Mouse (Mus musculus): ENCODE data around the gene Flnb.

Gene Flnb

GRCm38 (mm10) chr14:7863199-7863598, 45.4 kb downstream of the Flnb start:
- CTCF ChIA-PET, result no interaction called here

DNA sequence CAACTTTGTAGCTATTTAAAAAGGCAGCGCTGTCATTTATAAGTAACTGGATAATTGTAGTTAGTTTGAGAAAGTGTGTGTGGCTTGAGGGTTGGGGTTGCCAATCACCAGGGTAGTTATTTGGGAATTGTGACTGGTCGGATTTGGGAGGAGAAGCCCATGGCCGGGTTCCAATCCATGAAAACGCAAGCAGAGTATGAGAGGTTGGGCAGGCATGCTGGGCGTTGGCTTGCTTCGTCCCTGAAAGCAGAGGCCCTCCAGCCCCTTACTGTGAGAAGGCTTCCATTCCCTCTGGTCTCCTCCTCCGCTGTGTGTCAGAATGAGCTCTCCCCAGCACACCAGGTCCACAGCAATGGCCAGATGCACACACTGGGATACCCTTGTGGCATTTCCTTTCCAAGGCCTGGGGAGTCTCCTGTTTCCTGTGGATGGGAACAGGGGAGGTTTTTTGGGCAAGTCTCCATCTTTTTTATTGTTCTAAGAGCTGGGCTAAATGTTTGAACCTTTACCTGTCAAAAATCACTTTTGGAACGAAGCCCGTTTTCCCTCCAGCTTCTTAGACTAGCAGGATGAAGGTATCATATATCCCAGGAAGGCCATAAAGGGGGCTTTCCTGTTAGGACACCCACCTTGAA, 46.2 kb downstream of the Flnb start:
- CTCF ChIA-PET, result no interaction called here

GRCm38 (mm10) chr14:7864506-7864899, 46.7 kb downstream of the Flnb start:
- CTCF ChIA-PET, result no interaction called here

DNA sequence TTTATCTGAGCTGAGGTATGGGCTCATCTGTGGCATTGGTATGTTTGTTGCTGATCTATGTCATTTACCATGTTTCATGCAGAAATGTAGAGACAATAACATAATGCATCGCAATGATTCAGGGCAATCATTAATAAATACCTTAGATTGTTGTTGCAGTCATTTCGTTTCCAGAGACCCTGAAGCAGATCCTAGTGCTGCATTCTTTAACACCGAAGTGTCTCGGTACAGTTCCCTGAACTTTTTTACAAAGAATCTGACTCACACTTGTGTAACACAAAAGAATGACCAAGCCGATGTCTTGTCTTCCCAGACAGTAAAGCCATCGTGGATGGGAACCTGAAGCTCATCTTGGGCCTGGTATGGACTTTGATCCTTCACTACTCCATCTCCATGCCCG, 49.5 kb downstream of the Flnb start:
- CTCF ChIA-PET, result no interaction called here

DNA sequence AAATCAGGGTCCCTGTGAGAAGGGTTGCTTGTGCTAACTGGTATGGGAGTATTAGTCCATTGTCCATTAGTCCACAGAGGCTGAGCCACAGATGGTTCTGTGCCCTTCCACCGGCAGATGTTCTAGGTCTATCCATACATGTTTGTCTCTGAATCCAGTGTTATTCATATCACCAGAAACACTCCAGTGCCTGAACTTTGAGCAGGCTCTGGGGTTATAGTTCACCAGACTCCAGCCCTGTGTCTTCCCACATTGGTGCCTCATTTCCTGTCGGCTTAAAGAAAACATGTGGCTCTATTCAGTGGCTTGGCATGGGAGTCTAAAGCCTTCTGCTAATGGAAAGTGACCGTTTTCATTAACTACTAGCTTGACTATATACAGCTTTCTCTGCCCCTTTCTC, 50.1 kb downstream of the Flnb start:
- CTCF ChIA-PET, result no interaction called here

DNA sequence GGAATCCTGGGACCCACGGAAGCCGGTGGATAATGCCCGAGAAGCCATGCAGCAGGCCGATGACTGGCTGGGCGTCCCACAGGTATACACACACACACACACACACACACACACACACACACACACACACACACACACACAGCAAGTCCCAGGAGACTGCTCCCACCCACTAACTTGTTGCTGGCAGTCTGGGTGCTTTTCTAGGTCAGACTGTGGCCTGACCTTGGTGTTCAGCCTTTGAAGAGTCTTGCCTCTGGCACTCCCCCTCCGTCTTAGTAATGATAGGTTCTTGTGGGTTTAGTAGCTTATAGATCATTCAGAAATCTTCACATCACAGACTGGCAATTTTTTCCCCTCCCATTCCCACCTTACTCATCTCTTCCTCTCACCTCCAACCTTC, 52.0 kb downstream of the Flnb start:
- CTCF ChIA-PET, result no interaction called here

DNA sequence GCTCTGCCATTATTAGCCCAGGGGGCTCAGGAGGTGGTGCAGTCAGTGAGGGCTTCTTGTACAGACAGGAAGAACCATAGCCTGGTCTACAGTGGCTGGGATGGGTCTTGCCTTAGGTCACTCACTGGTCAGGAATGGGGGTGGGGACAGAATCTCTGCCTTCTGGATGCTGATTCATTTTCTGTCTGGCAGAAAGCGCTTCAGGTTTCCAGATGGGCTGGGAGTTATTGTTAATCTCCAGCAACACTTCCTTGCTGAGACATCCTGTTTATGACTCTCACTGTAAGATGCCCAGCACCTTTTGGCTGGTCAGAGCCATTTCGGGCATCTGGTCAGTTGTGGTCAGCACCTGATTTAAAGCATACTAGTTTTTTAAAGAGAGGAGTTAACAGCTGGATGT, 55.8 kb downstream of the Flnb start:
- CTCF ChIA-PET, result interaction anchor here (0.6 kb wide), 1 partner anchor 21 kb away, joined by 3 read pairs; no protein-coding TSS in a partner anchor

DNA sequence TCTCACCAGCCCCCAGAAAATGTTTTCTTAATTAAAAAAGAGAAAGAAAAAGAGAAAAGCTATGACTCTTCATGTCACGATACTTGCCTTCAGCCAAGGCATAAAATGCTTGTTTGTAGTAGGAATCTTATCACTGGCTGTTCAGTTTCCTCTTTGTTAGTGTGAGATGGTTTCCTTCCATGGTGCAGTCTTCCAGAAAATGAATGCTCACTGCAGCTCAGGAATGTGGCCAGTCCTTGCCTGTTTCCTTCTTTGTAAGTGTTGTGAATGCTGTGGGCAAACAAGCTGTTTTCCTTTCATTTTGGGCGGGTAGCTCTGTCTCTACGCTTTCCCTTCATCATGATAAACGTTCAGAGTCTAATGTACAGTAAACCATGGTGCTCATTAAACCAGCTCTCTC, 56.7 kb downstream of the Flnb start:
- CTCF ChIA-PET, result no interaction called here

- CTCF ChIA-PET, result no interaction called here
Measured at GRCm38 (mm10) chr14:7877957-7878356, 60.2 kb downstream of the Flnb start.

DNA sequence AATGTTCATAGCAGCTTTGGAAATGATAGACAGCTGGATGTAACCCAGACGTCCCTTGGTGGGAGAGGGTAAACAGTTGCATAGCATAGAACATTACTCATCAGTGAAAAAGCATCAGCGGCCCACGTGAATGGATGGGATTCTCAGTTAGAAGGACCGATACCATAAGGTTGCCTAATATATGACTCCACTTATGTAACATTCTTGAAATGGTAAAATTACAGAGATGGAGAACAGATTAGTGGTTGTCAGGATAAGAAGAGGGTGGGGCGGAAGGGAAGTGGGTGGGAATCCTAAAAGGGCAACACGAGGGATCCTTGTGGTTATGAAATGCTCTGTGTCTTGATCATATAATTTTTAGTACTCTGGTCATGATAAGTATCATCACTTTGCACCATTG, 62.6 kb downstream of the Flnb start:
- CTCF ChIA-PET, result interaction anchor here (0.6 kb wide), 1 partner anchor 65 kb away, joined by 6 read pairs; no protein-coding TSS in a partner anchor

DNA sequence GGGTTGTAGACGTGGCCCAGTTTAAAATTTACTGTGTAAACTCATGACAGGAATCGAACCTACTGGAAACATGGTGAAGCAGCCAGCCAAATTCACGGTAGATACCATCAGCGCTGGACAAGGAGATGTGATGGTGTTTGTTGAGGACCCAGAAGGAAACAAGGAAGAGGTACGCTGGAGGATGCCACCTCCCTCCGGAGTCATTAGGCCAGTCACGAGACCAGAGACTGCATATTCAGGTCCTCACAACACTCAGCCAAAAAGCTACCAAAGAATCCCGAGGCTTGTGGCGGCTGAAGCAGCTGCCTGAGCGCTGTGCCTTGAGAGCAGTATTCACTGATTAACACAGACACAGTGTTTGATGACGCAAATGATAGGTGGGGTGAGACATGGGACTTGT, 63.8 kb downstream of the Flnb start:
- CTCF ChIA-PET, result no interaction called here

DNA sequence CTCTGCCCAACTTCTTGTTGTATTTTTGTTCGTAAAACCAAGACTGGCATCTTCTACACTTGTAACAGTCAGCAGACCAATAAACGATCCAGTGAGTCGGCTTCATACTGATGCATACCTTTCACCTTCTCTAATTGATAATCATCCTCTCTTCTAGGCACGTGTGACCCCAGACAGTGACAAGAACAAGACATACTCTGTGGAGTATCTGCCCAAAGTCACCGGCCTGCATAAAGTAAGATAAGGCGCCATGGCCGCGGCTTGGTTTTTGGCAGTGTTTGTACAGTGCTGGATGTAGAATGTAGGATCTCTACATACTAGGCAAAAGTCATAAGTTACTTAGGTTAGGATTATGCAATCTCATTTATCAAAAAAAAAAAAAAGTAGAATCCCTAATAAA, 64.3 kb downstream of the Flnb start:
- CTCF ChIA-PET, result no interaction called here

- CTCF ChIA-PET, result no interaction called here
Measured at GRCm38 (mm10) chr14:7884158-7884557, 66.4 kb downstream of the Flnb start.

DNA sequence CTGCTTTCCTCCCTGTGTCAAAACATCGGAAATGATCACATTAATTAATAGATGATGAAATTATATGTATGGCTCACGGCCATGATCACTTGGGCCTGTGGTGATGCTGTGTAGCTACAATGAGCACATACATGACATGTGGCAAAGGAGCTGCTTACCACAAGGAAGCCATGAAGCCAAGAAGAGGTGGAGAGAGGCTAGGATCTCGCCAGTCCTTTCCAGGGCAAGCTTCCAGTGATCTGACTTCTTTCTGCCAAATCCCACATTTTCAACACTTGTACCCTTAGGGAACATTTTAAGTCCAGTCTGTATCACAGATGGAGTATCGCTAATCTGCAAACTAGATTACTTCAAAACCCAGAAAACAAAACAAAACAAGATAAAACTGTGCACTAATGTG, 67.1 kb downstream of the Flnb start:
- CTCF ChIA-PET, result no interaction called here

DNA sequence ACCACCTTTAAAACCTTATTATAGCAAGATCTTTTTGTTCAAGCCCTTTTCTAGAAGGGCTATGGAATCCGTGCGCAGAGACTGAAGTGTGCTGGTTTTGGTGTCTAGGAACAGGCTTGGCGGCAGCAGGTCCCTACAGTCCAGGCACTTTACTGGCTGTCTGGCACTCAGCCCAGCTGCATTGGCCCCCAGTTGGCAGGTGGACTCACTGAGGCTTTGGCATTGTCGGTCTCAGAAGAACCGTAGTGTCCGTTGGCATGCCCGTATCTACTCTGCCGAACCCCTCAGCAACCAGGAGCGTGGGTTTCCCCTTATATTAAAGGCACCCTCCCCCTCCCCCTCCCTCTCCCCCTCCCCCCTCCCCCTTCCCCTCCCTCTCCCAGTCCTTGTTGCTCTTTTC, 67.8 kb downstream of the Flnb start:
- CTCF ChIA-PET, result no interaction called here

GRCm38 (mm10) chr14:7886008-7886407, 68.3 kb downstream of the Flnb start:
- CTCF ChIA-PET, result no interaction called here

DNA sequence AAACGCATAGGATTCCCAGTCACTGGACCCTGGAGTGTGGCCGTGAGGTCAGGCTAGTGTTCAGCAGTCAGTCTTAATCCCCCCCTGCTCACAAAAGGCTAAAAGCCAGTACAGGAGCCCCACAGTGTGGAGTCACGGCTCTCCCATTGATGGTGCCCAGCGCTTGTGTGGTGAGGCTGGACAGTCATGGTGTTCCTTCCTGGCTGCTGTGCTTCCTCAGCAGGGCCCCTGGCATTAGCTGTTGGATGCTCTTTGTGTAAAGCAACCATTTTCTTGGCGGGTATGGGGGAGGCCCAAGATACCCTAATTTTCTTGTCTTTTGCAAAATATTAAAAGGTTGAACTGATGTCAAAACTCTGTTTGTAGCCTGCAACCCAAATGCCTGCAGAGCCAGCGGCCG, 69.4 kb downstream of the Flnb start:
- CTCF ChIA-PET, result no interaction called here

DNA sequence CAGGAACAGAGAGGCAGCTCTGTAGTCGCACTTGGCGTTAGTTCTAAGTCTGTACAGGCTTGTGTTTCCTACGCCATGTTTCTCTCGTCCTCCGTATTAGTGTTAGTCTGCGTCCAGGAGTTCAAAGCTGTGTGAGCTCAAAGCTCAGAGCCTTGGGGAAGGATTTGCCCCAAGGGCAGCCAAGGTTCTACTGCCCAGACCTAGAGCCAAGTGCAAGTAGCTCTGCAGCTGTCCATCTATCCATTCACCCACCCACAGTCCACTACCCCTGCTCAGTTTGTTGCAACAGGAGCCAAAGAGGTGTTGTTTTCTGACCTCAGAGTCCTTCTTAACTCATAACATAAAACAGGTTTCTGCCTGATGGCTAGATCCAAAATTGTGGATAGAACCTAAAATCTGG, 70.5 kb downstream of the Flnb start:
- CTCF ChIA-PET, result no interaction called here

DNA sequence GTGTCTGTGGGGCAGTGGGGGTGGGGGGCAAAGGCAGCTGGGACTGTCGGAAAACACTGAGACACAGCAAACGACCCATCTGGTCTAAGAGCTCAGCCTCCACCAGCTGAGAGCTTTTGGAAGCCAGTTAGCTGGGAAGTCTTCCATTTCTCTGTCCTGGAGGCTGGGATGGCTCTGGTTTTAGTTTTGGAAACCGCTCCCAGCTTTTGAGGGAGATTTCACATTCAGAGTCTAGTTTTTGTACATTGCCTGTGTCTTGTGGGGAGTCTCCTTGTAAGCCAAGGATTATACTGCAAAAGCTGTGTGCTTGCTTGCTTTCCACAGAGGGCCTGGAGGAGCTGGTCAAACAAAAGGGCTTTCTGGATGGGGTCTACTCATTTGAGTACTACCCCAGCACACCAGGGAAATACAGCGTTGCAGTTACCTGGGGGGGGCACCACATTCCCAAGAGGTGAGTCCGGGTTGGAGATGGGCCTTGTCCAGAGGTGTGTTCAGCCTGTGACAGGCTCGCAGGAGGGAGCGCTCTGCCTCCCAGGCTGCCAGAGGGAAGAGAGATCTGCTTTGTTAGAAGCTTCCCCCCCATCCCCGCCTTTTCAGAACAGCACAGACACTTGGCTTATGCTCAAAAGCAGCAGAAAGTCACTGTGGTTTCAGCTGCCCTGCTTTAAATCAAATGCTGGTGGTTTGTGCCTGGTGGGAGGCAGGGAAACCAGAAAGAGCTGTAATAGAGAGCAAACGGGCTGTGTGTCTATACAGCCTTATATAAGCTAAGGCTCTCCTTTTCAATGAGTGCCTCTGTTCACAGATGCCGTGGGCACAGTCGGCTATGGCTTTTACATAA, 71.3 kb downstream of the Flnb start:
- CTCF ChIA-PET, result no interaction called here

DNA sequence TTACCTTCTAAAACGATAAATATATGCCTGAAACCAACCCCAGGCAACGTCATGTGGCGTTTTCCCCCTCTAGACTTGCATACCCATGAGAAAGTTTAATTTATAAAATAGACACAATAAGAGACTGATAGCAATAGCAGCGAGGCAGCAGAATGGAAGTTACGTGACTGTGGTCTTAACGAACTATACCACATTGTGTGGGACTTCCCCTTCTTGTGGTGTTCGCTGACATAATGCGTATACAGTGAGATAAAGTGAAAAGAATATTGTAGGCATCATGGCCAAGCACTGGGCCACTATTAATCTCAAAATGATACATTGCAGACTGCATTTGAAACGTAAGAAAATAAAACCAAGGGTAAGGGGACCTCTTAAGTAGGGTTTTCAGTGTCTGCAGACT, 72.1 kb downstream of the Flnb start:
- CTCF ChIA-PET, result no interaction called here

- CTCF ChIA-PET, result no interaction called here
Measured at GRCm38 (mm10) chr14:7891401-7891800, 73.6 kb downstream of the Flnb start.

- CTCF ChIA-PET, result no interaction called here
Measured at GRCm38 (mm10) chr14:7896126-7896525, 78.4 kb downstream of the Flnb start.

- CTCF ChIA-PET, result no interaction called here
Measured at GRCm38 (mm10) chr14:7896699-7897098, 78.9 kb downstream of the Flnb start.

GRCm38 (mm10) chr14:7899986-7900385, 82.2 kb downstream of the Flnb start:
- CTCF ChIA-PET, result no interaction called here

Measured in spleen, embryonic (tissue).